Mouse (Mus musculus) C2C12 (cell line): ENCODE measurements at regions not wholly inside any gene's neighbourhood (a gene's known extent, or its start where the extent isn't known, plus 50 kb on each side); places are given as distances from the start of the nearest gene placed in this dataset.

Experiments
- CTCF ChIP-seq: IDR thresholded peaks from one replicate; pipeline ENCODE4 v1.5.1; 2011; ENCODE audit not compliant: control insufficient read depth, insufficient read depth, insufficient read length
- MYOD1 ChIP-seq: IDR thresholded peaks from one replicate; pipeline ENCODE4 v1.6.1; 2011; ENCODE audit warnings: low read depth; ENCODE audit not compliant: control insufficient read depth, insufficient read length
- USF1 ChIP-seq: IDR thresholded peaks from one replicate; pipeline ENCODE4 v1.6.1; 2011; ENCODE audit warnings: low read depth, mild to moderate bottlenecking, control low read depth, moderate library complexity

GRCm38 (mm10) chr16:52879463-52880114, 425.7 kb upstream of the Alcam start:
- TF ChIP-seq MYOD1, result no peak
- TF ChIP-seq USF1, result no peak
- TF ChIP-seq CTCF, result no peak
